Mouse (Mus musculus): Measurements from ENCODE around the gene Tmem116.

GRCm38 (mm10) chr5:121535116-121535515, 83.4 kb downstream of the Tmem116 start:
- TF ChIP-seq CTCF (IDR thresholded peaks at IDR 0.05; ENCODE audit: low read depth), result no peak
- TF ChIP-seq EP300 (IDR thresholded peaks at IDR 0.05; ENCODE audit: low read depth), result peak; percentile 61
